Mouse (Mus musculus) testis, postnatal 10 days (tissue): Measurements from ENCODE around the gene Rps12-ps3.

ENCODE experiments used
- DNase-seq: peaks from one replicate; pipeline ENCODE4 v3.0.0; 2021; ENCODE audit warnings: low spot score

Rps12-ps3 gene

GRCm38 (mm10) chr19:59321990-59322389, at the start of gene Rps12-ps3:
TSS of gene Rps12-ps3 (plus strand) at chr19:59322290.
- DNase-seq = no peak

DNA sequence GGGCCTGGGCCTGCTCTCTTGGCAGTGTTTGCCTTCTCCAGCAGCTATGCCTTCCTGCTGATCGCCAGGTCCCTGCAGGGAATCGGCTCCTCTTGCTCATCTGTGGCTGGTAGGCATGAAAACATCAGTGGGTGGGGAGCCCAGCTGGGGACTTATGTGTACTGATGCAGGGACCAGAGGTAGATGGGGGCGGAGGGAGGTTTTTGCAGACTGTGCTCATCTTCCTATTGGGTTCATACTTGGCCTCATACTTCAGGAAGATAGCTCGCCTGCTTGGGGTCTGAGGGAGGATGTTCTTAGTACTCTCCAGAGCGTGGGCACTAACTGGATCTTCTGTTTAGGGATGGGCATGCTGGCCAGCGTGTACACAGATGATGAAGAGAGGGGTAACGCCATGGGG, 48.9 kb upstream of the Rps12-ps3 start:
- no peak for DNase-seq

DNA sequence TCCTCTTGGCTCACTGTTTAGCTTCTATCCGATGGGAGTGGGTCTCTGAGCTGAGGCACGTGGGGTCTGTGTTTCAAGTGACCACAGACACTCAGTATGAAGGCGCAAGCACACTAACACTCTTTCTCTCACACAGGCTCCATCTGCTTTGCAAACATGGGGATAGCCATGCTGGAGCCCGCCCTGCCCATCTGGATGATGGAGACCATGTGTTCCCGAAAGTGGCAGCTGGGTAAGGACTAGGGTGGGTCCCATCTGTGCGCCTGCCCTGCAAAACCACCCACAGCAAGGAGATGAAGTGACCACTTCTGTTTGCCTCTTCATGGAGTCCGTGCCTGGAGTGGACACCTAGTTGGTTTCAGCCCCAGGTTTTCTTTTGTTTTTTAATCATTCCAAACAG, 45.7 kb upstream of the Rps12-ps3 start:
- DNase-seq = no peak

DNA sequence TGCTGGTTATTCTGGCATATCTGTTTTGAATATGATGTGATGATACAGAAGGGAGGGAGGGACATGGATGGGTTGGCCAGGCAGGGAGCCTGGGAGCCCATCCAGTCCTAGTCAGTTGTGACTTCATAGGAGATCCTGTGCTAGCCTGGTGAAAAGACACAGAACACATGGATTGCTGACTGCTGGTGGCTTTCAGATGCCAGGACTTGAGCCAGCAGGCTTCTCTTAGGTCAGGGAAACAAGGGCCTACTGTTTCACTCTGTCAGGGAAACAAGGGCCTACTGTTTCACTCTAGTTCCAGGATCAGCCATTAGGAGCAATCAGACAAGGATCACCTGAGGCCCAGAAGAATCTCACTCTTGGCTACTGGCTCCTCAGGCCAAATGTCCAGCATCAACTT, 41.2 kb upstream of the Rps12-ps3 start:
- no peak for DNase-seq

DNA sequence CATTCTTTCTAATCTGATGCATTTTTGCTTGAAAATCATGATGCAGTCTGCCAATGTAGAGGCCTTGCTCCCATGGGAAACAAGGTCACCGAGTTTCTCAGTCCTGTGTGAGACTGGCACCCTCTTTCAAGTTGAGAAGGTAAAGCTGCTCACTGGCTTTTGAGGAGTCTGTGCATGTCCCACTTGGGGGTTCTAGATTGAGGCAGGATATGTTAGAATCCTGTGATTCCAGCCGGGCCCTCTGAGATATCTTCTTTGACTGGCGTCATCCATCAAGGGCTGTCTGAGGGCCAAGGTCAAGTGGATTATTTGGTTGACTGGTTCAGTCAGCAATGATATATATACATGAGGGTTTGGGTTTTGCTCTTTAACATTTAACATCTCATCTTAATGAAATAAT, 40.1 kb upstream of the Rps12-ps3 start:
- no peak for DNase-seq

- DNase-seq = no peak
These were observed 33.0 kb upstream of the Rps12-ps3 start for GRCm38 (mm10) chr19:59289042-59289441.

- no peak for DNase-seq
These were observed 32.3 kb upstream of the Rps12-ps3 start for GRCm38 (mm10) chr19:59289811-59290210.

- DNase-seq = no peak
These were observed 29.8 kb upstream of the Rps12-ps3 start for GRCm38 (mm10) chr19:59292183-59292839.

GRCm38 (mm10) chr19:59315308-59315707, 6.8 kb upstream of the Rps12-ps3 start:
- DNase-seq = no peak

DNA sequence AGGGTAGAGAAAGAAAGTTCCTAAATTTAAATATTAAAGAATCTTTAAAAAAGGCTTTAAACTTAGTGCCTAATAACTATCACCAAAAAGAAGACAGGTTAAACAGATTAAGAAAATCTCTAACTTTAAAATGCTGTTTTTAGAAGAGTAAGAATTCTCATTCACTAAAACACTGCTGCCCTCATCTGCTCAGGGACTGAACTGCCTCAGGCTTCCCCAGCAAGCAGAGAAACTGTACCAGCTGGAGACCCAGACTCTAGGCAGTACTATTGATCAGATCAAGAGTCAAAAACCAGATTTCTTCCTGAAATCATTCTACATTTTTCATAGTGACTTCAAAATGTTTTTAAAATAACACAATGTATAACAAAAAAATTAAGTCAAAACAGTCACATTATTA, 5.5 kb upstream of the Rps12-ps3 start:
- DNase-seq = peak; percentile 56

- no peak for DNase-seq
These were observed 8.7 kb downstream of the Rps12-ps3 start for GRCm38 (mm10) chr19:59330816-59331225.

DNA sequence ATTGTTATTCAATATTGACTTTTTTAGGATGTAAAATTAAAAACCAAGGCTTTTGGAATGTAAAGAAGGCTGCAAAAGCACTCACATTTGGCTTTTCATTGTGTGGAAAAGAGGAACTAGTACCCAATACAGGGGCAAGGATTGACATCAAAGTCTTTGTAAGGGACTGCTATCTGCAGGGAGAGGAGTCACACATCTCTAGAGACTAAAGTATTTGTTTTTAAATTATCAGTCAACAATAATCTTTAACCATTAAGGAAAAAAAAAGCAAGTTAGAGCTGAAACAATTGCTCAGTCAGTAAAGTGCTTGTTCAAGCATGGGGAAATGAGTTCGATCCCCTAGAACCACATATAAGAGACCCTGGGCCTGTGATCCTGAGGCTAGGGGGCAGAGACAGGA, 14.6 kb downstream of the Rps12-ps3 start:
- DNase-seq = no peak

GRCm38 (mm10) chr19:59337872-59338681, 16.0 kb downstream of the Rps12-ps3 start:
- DNase-seq = no peak

DNA sequence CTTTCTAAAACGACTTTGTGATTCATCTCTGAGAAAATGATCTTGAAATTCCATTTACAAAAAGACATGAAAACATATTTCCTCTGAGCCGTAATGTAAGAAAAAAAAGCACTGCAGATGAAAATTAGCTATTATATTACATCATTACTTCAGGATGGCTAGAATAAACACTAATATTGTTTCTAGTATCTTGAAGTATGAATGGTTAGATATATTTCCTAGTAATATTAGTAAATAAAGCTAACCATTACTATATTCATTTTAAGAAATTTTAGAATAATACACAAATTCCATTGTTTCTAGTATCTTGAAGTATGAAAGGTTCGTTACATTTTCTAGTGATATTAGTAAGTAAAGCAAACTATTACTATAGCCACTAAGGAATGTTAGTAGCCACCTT, 17.8 kb downstream of the Rps12-ps3 start:
- no peak for DNase-seq

DNA sequence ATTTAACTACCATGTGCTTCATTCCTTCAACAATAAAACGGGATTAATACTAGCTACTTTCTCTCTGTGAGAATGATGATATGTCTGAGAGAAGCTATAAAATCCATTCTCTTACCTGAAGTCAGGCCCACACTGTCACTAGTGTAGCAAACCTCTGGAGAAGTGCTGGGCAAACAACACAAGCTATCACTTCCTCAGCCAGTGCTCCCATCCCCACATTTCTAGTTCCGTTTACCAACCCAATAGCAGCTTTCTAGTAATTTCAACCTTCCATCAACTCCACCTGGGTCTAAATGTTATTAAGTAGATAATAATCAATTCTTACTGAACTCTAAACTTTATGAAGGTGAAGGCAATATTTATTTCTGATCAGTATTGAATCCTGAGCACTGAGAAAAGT, 20.9 kb downstream of the Rps12-ps3 start:
- no peak for DNase-seq

- peak; percentile 48 for DNase-seq
These were observed 22.2 kb downstream of the Rps12-ps3 start for GRCm38 (mm10) chr19:59344304-59344711.

GRCm38 (mm10) chr19:59345081-59345657, 23.1 kb downstream of the Rps12-ps3 start:
- DNase-seq = no peak

- peak; percentile 92 for DNase-seq
These were observed 23.7 kb downstream of the Rps12-ps3 start, which contains the start of gene Pdzd8 for GRCm38 (mm10) chr19:59345658-59346283. TSS of gene Pdzd8 (minus strand) at chr19:59345780.

DNA sequence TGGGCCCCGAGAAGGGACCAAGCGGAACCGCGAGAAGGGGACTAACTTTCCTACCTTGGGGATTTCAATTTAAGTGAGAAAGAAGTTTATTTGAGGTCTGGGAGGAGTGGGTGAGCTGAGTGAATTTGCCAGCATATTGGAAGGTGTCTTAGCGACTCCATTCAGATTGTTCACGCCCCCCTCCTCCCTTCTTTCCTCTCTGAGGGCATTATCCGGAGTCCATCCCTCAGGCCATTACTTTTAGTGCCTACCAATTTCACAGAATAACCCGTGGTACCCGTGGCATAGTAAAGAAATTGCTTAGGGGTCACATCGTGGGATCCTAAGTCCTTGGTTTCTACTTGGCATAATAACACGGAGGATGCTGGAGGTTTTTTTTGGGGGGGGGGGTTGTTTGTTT, 24.2 kb downstream of the Rps12-ps3 start:
- DNase-seq = no peak

DNA sequence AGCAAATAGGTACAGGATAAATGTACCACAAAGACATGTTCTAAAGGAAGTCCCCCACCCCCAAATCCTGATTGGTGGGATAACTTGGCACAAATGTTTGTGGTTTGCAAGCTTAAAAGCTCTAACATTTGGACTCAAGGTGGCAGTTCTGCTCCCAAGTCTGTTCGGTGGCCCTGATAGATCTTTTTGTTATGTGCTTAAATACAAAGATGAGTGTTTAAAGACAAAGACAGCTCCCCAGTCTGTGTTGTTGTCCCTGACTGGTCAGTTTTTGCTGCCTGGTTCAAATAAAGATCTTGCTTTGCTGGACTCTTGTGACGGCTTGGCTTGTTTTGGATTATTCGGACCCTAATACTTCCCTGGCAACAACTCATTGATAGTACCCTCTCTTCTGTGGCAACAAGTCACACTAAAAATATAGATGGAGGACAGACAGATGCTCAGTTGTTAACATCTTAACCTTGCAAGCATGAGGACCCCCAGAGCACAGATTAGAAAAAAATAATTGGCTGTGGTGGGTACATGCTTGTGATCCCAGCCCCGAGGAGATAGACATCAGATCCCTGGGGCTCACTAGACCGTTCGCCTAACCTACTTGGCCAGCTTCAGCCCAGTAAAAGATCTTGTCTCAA, 27.4 kb downstream of the Rps12-ps3 start:
- no peak for DNase-seq

- DNase-seq = no peak
These were observed 28.3 kb downstream of the Rps12-ps3 start for GRCm38 (mm10) chr19:59350273-59350903.
